Comparison of ENCODE assay signal across 16 mouse cellular contexts in genomic region chr6:18698989-18699728, GRCm38 (mm10).
A peak's percentile ranks its signal among the peaks of the same experiment; 100 is the strongest.
DNase-seq lines count a peak whose midpoint lies in the region; ATAC-seq and TF ChIP-seq lines count a peak whose summit lies in the region.
"Had no signal": no experiment of that assay in that cellular context is flagged by ENCODE, and none has a peak within 500 bp of the region (broad histone marks: within the 10 kb centered on the region; RNA-seq: fewer than 3 reads in every experiment).

No protein-coding gene starts in this region.

- peak; percentile 23 for DNase-seq in hindbrain, postnatal 0 days (ENCODE audit: low spot score)
- peak; percentile 41 for DNase-seq in embryo, embryonic 10.5 days (ENCODE audit: low spot score)
- DNase-seq in hindlimb bud, embryonic 11.5 days (ENCODE audit: extremely low spot score, low read depth, low spot score), result peak; percentile 12
- peak; percentile 51 for DNase-seq in lung, postnatal 25 days (ENCODE audit: low spot score)
- no peak for DNase-seq in heart, adult 9 months (ENCODE audit: low spot score in 2 of 2)
- DNase-seq in neural tube, embryonic 10.5 days (ENCODE audit: extremely low spot score, low spot score), result no peak
- DNase-seq: adrenal gland, adult 2 months; cerebellum, adult 11 months; heart, adult 11 months; heart, postnatal 4 days; kidney, postnatal 10 days; lung, embryonic 14.5 days; thymus, postnatal 4 days had no signal

- H3K9ac ChIP-seq in hindbrain, postnatal 0 days (replicated peaks; ENCODE audit: low read length), result no peak overlapping the region
- H3K9ac ChIP-seq in hindbrain, embryonic 12.5 days, result no peak overlapping the region
- H3K9ac ChIP-seq: lung, embryonic 14.5 days had no signal

- no peak overlapping the region for H3K27ac ChIP-seq in hindbrain, postnatal 0 days
- H3K27ac ChIP-seq in hindbrain, embryonic 12.5 days, result no peak overlapping the region

- no peak overlapping the region for H3K4me2 ChIP-seq in hindbrain, postnatal 0 days (ENCODE audit: low read depth, low read length)
- H3K4me2 ChIP-seq in hindbrain, embryonic 12.5 days (replicated peaks), result no peak overlapping the region
- H3K4me2 ChIP-seq: lung, embryonic 14.5 days had no signal

- no peaks in the 10 kb centered on the region for H3K36me3 ChIP-seq in hindbrain, postnatal 0 days (ENCODE audit: insufficient read depth, low read length)
- no peaks in the 10 kb centered on the region for H3K36me3 ChIP-seq in hindbrain, embryonic 12.5 days

- no peak for TF ChIP-seq CTCF in hindbrain, postnatal 0 days (IDR thresholded peaks at IDR 0.05; ENCODE audit: low read depth)

- 53% methylated on average over 4 of the region's 4 CpGs for WGBS in hindbrain, postnatal 0 days
- 42% methylated on average over 4 of the region's 4 CpGs for WGBS in hindbrain, embryonic 12.5 days

- H3K4me1 ChIP-seq in hindbrain, postnatal 0 days (ENCODE audit: insufficient read depth, low read length), result no peaks in the 10 kb centered on the region
- H3K4me1 ChIP-seq in hindbrain, embryonic 12.5 days, result 0 out of 2 replicates have a peak, but pooled peaks cover 2% of the 10 kb centered on the region

- no peaks in the 10 kb centered on the region for H3K9me3 ChIP-seq in hindbrain, postnatal 0 days (ENCODE audit: low read length)
- H3K9me3 ChIP-seq in hindbrain, embryonic 12.5 days (replicated peaks), result no peaks in the 10 kb centered on the region

- no peaks in the 10 kb centered on the region for H3K27me3 ChIP-seq in hindbrain, postnatal 0 days (ENCODE audit: insufficient read depth, low read length)
- H3K27me3 ChIP-seq in hindbrain, embryonic 12.5 days, result no peaks in the 10 kb centered on the region

- no peak for ATAC-seq in hindbrain, postnatal 0 days
- no peak for ATAC-seq in hindbrain, embryonic 12.5 days (ENCODE audit: low FRiP score)
- ATAC-seq in erythroblast, adult 5-6 weeks (replicated peaks; ENCODE audit: low FRiP score, poor library complexity, severe bottlenecking), result no peak

- no peak overlapping the region for H3K4me3 ChIP-seq in hindbrain, postnatal 0 days (ENCODE audit: low read length)
- H3K4me3 ChIP-seq in hindbrain, embryonic 12.5 days, result no peak overlapping the region
- H3K4me3 ChIP-seq: erythroblast, embryonic 14.5 days had no signal

Comparison
In these comparisons a context has a peak if more than half of its experiments do, and no peak if none do; other contexts are left out.
1. DNase-seq: peak in hindbrain, postnatal 0 days (single experiment), embryo, embryonic 10.5 days (single experiment), hindlimb bud, embryonic 11.5 days (single experiment) and lung, postnatal 25 days (single experiment); none in heart, adult 9 months (0 of 2) and neural tube, embryonic 10.5 days (single experiment).